Mouse (Mus musculus) ovary, postnatal 14 days (tissue): ENCODE data around the gene Acadsb.
"Not testable (repeated sequence)": the region's sequence is repeated elsewhere in the genome, so short reads cannot be mapped to it uniquely, and the experiment has no call there.

Source experiments
- DNase-seq: peaks from one replicate; pipeline ENCODE4 v3.0.0; 2022; ENCODE audit warnings: low spot score

Acadsb gene

GRCm38 (mm10) chr7:131410416-131411058, at the start of gene Acadsb, which contains the start of gene Ikzf5:
Gene Acadsb, plus strand, starts transcription at chr7:131410601.
Gene Ikzf5, minus strand, starts transcription at chr7:131410521.
- DNase-seq = peak; percentile 99

GRCm38 (mm10) chr7:131362269-131362614, 48.2 kb upstream of the Acadsb start:
- DNase-seq = no peak

- DNase-seq = peak; percentile 90
Observed at GRCm38 (mm10) chr7:131362615-131363300, 47.6 kb upstream of the Acadsb start, which contains the start of gene 2310057M21Rik. Gene 2310057M21Rik, minus strand, starts transcription at chr7:131362759.

- no peak for DNase-seq
Observed at GRCm38 (mm10) chr7:131364131-131364530, 46.3 kb upstream of the Acadsb start.

- DNase-seq = peak; percentile 84
Observed at GRCm38 (mm10) chr7:131370648-131371469, 39.5 kb upstream of the Acadsb start, which contains the start of gene Pstk. Gene Pstk, plus strand, starts transcription at chr7:131371141.

GRCm38 (mm10) chr7:131371470-131371860, 38.9 kb upstream of the Acadsb start:
- DNase-seq = no peak

- no peak for DNase-seq
Observed at GRCm38 (mm10) chr7:131371880-131372651, 38.3 kb upstream of the Acadsb start.

- DNase-seq = not testable (repeated sequence)
Observed at GRCm38 (mm10) chr7:131391761-131392160, 18.6 kb upstream of the Acadsb start.

- DNase-seq = no peak
Observed at GRCm38 (mm10) chr7:131409321-131409987, 947 bp upstream of the Acadsb start.

- DNase-seq = peak; percentile 13
Observed at GRCm38 (mm10) chr7:131409988-131410385, 414 bp upstream of the Acadsb start.

GRCm38 (mm10) chr7:131411221-131411940, 980 bp downstream of the Acadsb start:
- DNase-seq = peak; percentile 16

- DNase-seq = no peak
Observed at GRCm38 (mm10) chr7:131411941-131412270, 1.5 kb downstream of the Acadsb start.

- DNase-seq = not testable (repeated sequence)
Observed at GRCm38 (mm10) chr7:131416742-131417141, 6.3 kb downstream of the Acadsb start.

- DNase-seq = no peak
Observed at GRCm38 (mm10) chr7:131417605-131418004, 7.2 kb downstream of the Acadsb start.

- no peak for DNase-seq
Observed at GRCm38 (mm10) chr7:131424912-131425311, 14.5 kb downstream of the Acadsb start.

- no peak for DNase-seq
Observed at GRCm38 (mm10) chr7:131427331-131427730, 16.9 kb downstream of the Acadsb start.

- no peak for DNase-seq
Observed at GRCm38 (mm10) chr7:131432244-131432643, 21.8 kb downstream of the Acadsb start.

- no peak for DNase-seq
Observed at GRCm38 (mm10) chr7:131434276-131434675, 23.9 kb downstream of the Acadsb start.

- DNase-seq = no peak
Observed at GRCm38 (mm10) chr7:131437051-131437450, 26.6 kb downstream of the Acadsb start.

GRCm38 (mm10) chr7:131456714-131457113, 46.3 kb downstream of the Acadsb start:
- DNase-seq = no peak
